Mouse (Mus musculus): ENCODE data around the gene Elavl3. TPM values are rescaled to one million over a fixed set of nuclear protein-coding genes. Genes with fewer than 3 reads are reported as not detected.

The Elavl3 gene
- total RNA-seq, 2 experiments from 2014 or later = 0.47 to 0.52 TPM

GRCm38 (mm10) chr9:22003163-22003554 is 48.7 kb downstream of the Elavl3 start:
- DNase-seq = peak; percentile 44

DNA sequence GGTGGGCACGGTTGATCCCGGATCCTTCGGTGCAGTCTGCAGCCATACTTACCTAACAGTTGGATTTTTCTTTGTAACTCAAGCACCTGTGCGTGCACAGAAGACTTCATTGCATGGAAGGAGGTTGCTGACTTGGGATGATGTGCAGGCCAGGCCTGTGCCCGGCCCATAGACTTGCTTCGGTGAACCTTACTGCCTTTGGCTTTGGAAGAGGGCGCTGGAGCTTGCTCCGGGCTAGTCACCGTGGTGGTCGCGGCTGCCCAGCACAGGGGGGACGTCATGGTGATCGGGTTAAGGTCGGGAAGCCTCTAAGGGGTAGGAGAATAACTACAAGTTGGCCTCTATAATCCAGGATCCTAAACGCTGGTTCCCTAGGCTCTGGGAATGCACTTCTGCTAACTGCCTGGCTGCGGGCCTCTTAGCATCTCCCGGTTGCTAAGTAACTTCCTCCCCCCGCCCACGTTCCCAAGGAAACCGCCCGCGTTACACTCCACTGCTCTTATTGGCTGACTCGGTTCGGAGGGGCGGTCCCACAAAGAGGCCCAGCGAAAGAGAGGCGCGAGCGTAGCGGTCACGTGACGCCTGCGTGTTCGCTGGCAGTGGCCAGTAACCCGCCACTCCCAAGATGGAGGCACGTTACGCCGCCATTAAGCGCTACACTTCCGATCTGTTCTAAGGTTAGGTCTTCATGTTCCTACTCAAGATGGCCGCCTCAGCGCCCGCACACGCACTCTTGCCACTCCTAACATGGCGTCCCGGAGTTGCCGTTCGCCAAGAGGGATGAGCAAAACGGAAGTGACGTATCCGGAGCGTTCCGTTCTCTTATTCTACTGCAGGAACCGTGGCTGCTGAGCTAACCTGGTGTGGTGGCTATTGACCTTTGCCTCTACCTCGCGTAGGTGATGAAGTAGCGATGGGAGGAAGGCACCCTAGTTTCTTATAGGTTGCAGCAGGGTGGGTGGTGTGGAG is 49.3 kb downstream of the Elavl3 start, which contains the start of the genes Ccdc151 and Prkcsh:
Gene Ccdc151 (minus strand): TSS at position 441 of the 969 bp plus-strand sequence.
Gene Prkcsh (plus strand): TSS at position 613 of the 969 bp plus-strand sequence.
- peak; percentile 99 for DNase-seq

- DNase-seq = no peak
These were observed 50.2 kb downstream of the Elavl3 start for GRCm38 (mm10) chr9:22001633-22002032.

GRCm38 (mm10) chr9:22000296-22000695 is 51.5 kb downstream of the Elavl3 start:
- no peak for DNase-seq

- no peak for DNase-seq
These were observed 55.5 kb downstream of the Elavl3 start for GRCm38 (mm10) chr9:21996178-21996867.

DNA sequence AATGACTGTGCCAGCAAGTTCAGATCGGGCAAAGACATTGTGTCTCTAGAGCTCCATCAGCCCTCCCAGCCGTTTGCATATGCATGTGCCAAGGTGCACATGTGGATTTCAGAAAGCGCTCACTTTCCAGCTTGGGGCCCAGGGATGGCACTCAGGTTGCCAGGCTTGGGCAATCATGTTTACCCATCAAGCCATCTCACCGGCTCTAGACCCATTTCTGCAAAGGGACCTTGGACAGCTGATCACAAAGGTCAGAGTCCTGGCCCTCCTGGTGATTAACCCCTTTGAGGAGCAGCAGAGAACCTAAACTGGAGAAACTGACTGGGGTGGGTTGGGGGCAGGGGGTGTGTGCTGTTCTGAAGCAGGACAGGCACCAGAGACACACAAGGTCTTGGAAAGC is 59.6 kb downstream of the Elavl3 start:
- DNase-seq = no peak

- DNase-seq = peak; percentile 54
These were observed 62.4 kb downstream of the Elavl3 start, which contains the start of gene Rgl3 for GRCm38 (mm10) chr9:21989230-21990110. Rgl3 (minus strand) TSS chr9:21989446.

GRCm38 (mm10) chr9:21988421-21989101 is 63.3 kb downstream of the Elavl3 start:
- DNase-seq = no peak

GRCm38 (mm10) chr9:21987592-21988342 is 64.1 kb downstream of the Elavl3 start:
- DNase-seq = no peak

DNA sequence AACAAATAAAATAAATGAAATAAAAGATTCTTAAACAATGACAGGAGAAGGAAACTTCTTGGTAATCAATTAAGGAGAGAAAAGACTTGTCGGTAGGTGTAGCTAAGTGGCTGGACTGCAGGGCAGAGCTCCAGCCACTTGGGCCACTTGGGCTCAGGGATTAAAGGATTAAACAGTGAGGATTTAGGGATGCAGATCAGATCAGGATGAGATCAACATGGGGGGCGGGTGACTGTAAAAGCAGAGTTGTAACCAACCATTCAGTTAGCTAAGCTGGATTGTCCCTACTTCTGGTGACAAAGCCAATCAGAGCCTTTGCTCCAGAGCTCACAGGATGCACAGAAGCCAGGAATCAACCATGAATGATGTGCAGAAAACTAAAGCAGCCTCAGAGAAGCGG is 67.9 kb downstream of the Elavl3 start:
- DNase-seq = no peak

DNA sequence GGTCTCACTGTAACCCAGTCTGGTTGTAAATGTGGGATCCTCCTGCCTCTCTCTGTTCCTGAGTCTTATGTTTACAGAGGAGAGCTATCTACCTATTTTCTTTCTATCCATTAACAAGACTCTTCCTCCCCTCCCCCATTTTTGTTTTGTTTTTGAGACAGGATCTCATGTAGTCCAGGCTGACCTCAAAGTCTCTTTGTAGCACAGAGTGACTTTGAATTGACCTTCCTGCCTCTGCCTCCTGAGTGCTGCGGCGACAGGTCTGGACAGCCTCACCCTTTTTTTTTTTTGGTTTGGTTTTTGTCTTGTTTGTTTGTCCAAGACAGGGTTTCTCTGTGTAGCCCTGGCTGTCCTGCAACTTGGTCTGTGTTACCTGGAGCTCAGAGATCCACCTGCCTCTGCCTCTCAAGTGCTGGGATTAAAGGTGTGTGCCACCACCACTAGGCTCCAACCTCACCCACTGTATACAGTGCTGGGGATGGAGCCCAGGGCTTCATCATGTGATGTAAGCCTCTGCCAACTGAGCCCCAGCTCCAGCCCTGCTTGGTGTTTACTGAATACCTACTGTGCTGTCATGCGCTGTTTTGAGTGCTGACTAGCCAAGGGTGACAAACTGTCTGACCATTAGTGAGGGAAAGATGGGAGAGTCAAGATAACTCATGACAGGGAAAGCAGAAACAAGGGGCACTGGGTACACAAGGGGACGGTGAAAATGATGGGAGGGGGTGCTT is 73.3 kb downstream of the Elavl3 start:
- DNase-seq = no peak

GRCm38 (mm10) chr9:21977972-21978371 is 73.9 kb downstream of the Elavl3 start:
- DNase-seq = peak; percentile 41

DNA sequence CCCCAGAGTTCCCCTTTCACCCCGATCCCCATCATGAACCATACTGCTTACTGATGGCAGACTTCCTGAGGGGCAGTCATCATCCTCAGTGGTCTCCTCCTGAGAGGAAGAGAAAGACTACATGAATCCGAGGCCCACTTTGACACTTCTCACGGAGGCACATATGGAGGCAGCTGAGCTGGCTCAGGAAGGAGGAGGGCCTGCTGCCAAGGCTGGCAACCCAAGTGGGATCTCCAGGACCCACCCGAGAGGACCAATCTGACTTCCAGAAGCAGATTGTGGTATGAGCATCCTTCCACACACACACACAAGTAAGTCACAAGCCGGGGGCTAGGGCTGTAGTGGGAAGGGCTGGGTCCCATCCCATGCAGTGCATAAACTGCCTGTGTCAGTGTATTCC is 74.5 kb downstream of the Elavl3 start:
- DNase-seq = no peak

DNA sequence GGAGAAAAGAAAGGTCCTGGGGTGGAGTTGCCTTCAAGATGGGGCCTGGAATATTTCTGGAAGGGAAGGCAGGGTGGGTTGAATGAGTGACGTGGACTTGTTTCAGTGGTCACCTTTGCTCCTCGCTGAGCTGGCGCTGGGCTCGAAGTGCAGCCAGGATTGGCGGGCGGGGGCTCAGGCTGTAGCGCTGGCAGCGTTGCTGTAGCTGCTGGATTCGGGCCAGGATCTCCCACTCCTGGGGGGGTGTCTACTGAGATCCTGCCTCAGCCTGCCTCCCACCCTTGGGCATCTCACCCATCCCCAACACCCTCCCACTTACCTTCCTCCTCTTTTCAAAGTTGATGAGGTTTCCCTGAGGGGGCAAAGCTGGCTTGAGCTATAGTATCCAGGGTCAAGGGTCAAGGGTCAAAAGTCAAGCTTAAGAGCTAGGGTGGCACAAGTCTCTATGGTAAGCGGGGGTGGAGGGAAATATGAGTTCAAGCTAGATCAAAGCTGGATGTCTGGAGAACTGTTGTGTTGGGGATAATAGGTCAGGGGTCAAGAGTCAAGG is 75.1 kb downstream of the Elavl3 start:
- no peak for DNase-seq

GRCm38 (mm10) chr9:21969304-21969703 is 82.5 kb downstream of the Elavl3 start:
- no peak for DNase-seq

GRCm38 (mm10) chr9:21968883-21969282 is 82.9 kb downstream of the Elavl3 start:
- no peak for DNase-seq

Measured in heart, postnatal 4 days (tissue).